Mouse (Mus musculus) spleen, postnatal 36 days (tissue): ENCODE data around the gene Mdm2.

Experiments used
- DNase-seq, 2 experiments: peaks; one replicate each; pipeline ENCODE4 v3.0.0; 2022; ENCODE audit warnings: low spot score in 2 of 2, mixed read lengths in 1 of 2

Gene Mdm2

GRCm38 (mm10) chr10:117670092-117670491 is 40.5 kb downstream of the Mdm2 start:
- DNase-seq, result no peak

DNA sequence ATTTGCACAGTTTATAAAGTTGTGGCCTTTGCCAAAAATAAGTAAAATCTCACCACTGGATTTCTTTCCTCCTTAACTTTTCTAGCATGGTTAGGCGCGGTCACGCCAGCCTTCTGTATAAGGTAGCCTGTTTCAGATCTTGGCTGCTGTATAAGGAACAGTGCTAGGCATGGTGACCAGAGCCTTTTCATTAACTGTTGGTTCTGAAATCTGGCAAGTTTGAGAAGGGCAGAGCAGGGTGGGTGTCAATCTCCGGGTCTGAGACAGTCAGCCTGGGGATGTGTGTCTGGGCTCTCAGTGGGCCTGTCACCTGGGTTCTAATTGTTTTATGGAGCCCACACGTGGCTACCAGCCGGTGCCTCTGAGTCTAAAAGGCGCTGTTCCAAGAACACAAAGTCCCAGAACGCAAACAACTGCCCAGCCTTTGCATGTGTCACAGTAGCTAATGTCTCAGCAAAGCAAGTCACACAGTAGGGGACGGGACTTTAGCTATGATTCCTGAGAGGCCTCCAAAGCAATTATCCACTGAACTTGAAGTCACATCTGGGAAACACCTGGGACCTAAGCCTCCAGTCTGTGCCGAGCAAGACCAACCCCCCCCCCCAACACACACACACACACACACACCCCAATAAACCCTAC is 41.0 kb downstream of the Mdm2 start:
- DNase-seq, result no peak

- no peak for DNase-seq
Observed at GRCm38 (mm10) chr10:117668546-117669300, 41.8 kb downstream of the Mdm2 start.

GRCm38 (mm10) chr10:117667663-117668507 is 42.7 kb downstream of the Mdm2 start:
- no peak for DNase-seq

DNA sequence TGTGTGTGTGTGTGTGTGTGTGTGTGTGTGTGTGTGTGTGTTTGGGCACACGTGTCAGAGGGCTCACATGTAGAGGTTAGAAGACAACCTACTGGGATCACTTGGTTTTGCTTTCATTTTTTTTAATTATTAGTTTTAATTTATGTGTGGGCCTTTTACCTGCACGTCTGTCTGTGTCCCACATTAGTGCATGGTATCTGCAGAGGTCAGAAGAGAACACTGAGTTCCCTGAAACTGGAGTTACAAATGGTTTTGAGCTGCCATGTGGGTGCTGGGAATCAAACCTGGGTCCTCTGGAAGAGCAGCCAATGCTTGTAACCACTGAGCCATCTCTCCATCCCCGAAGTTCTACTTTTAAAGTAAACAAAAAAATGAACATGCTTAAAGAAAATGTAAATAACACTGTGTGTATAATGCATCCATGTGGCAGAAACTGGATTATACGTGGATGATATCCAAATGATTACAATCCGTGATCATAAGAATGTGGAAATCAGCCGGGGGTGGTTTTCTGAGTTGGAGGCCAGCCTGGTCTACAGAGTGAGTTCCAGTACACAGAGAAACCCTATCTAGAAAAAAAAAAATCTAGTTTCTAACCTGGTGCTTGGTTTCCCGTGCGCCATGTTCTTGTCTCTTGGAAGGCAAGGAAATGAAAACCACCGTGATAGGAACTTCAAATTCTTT is 43.5 kb downstream of the Mdm2 start:
- no peak for DNase-seq

GRCm38 (mm10) chr10:117666361-117666760 is 44.2 kb downstream of the Mdm2 start:
- no peak for DNase-seq

- DNase-seq, result no peak
Observed at GRCm38 (mm10) chr10:117665376-117666275, 44.9 kb downstream of the Mdm2 start.

- DNase-seq, result no peak
Observed at GRCm38 (mm10) chr10:117664926-117665209, 45.7 kb downstream of the Mdm2 start.

DNA sequence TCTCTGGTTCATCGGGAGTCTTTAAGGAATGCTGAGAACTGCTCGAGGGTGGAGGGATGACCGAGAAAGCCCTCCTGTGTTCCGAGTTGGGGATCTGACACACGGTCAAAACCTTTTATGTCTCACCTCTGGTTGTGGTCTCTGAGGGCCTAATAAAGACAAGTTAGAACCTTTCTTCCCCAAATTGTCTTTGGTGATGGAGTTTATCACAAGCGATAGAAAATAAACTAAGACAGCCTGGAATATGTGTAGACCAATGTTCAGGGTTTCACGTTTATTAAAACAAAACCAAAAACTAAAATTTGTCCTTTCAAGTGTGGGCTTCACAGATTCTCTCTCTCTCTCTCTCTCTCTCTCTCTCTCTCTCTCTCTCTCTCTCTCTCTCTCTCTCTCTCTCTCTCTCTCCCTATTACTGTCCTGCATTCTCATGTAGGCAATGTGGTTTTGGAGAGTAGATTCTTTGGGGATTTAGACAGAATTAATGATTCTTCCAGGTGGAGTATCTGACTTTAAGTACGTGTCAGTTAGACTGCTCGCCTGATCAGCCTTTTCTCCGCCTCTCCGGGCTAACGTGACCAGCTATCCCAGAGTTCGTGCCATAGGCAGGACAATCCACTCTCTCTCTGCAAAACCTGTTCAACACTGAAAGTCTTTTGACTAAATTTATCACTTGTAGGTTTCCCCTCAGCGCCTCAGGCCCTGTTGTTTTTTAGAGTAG is 46.2 kb downstream of the Mdm2 start:
- DNase-seq, result no peak

DNA sequence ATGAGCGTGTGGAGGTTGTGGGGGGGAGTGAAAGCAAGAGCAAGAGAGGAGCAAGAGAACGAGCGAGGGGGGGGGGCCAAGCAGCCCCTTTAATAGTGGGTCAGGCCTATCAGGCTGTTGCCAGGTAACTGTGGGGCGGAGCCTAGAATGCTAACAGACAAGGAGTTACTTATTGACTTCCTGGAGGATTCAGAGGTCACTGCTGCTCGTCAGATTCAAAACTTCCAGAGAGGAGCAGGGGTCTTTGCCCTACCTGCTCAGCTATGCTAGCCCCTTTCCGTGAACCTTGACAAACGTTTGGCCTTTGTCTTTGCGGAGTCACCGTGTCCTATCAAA is 46.7 kb downstream of the Mdm2 start:
- DNase-seq, result no peak

DNA sequence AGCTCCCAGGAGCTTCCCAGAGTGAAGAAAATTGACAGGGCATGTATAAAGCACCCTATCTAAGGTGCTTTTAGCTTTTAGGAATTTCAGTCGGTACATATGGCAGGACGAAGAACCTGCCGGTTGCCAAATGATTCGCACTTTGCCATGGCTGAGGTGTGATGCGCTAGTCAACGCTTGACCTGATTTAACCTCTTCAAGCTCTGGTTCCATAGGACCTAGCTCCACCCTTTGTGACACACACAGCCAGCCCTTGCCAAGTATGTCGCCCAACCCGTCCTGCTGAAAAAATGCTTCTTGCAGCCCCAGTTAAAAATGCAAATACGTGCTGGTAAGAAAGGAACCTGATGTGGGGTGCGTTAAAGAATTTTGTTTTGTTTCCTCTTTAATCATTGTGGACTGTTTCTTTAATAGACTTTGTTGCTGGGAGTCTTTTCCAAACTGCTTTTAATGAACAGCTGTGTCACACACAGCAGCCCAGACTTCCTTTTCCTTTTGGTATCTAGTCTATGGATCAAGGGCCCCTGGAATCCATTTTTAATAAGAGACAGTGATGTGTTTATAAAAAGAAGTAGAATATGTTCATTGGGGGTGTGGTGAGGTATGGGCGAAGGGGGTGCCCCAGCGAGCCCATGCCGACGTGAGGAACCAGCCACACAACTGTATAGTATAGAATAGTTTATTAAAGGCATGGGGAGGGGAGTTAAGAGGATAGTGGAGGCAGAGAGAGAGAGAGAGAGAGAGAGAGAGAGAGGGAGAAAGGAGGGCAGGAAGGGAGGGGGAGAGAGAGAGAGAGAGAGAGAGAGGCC is 47.3 kb downstream of the Mdm2 start:
- peak; percentile 43 to 47 for DNase-seq

- DNase-seq, result no peak
Observed at GRCm38 (mm10) chr10:117662316-117663055, 48.1 kb downstream of the Mdm2 start.

DNA sequence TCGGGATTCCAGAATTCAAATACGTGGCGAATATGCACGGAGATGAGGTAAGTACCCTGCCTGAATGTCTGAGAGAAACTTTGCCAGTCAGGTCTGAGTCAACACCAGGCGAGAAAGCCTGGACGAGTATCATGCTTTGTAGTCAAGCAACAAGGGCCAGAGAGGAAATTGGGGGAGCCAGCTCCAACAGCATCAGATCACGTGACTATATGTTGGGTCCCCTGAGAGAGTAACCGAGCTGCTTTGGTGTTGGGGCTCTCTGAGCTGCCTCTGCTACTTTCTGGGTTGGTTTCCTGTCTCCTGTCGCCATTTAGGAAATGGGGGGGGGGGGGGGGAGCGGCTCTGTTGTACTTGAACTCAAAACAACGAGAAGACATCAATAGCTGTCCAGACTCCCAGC is 50.7 kb downstream of the Mdm2 start:
- peak; percentile 75 to 77 for DNase-seq

DNA sequence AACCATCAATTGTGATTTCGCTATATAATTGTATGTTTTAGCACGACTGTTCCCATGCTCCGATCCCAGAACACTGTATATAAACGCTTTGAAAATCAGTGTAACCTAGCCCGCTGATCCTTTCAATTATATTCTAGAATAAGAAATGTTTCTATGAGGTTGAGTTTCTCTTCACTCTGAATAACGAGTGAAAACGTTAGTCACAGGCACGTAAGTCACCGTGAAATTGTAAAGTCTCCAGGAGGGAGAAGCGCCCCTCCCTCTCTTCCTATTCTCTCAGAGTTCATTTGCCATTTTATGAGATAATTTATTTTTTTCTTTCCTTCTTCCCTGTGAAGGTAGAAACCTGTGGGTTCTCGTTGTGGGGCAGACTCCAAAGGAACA is 51.1 kb downstream of the Mdm2 start:
- DNase-seq, result no peak

DNA sequence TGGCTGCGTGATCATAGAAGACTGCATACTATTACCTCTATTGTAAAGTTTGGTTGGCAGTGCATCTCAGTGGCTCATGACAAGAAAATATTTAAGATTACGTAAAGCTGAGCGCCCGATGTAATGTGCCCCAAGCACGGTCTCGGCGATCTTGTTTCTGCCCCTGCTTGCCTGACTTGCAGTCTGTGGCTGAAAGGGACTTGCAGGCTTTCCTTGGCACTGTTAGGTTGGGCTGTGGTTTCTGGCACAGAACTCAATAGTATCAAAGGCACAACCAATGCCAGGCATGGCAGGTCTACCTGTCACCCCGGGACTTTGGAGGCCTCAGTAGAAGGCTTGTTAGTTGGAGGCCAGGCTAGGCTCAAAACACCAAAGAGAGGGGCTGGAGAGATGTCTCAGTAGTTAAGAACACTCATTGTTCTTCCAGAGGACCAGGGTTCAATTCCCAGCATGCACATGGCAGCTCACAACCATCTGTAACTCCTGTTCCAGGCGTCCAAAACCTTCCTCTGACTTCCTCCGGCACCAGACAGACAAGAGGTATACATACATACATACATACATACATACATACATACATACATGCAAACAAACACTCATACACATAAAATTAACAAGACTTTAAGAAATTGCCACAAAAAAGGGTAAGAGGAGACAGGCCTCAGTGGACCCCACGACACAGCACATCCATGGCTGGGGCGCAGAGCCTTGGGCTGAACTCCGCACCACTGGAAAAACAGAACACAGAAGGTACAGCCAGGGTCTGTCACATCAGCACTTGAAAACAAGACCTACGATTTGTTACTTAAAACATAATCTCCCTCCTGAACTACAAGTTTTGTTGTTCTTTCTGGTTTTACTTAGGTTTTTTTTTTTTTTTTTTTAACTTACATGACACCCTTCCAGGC is 51.8 kb downstream of the Mdm2 start:
- DNase-seq, result no peak

DNA sequence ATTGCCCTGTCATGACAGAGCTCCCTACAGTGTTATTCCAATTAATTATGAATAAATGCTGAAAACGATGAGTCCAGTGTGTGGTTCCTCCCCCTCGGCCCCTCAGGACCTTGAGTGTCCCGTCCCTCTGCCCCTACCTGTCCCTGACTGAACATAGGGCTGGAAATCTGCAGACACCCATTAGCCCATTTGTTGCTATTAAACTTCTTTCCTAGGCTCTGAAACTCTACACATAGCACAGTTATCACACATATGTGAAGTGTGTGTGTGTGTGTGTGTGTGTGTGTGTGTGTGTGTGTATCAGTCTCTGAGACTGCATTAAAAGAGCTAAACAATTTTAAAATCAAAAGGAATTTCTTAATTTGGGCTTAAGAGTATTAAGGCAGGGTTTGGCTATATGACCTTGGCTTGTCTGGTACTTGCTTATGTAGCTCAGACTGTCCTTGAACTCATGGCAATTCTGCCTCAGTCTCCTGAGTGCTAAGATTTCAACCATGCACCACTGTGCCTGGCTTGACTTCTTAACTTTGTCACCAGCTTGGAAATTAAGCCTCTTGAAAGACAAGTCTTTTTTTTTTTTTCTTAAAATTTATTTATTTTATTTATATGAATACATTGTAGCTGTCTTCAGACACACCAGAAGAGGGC is 52.8 kb downstream of the Mdm2 start:
- no peak for DNase-seq

DNA sequence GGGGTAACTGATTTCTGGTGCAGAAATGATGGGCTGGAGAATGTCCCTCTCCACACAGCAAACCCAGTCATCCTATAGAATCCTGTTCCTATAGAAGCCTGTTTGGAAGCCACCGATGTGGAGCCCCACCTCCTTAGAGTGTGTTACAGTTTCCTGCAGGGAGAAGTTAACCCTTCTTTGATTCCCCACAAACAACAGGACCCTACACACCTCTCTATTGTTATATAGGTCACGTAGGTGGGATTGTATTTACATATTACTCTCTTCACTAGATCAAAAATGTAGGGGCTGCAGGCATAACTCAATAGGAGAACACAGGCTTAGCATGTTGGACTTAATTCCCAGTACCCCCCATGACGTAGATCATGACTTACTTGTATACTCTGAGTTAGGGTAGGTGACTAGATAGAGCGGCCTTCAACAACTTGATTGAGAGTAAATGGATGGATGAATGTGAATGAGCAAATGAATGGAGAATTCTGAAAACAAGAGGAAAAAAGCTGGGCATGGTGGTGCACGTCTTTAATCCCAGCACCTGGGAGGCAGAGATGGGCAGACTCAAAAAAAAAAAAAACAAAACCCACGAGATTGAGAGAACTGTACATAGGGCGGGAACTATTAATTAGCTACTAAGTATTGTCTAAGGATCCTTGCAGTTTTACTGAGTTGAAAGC is 53.4 kb downstream of the Mdm2 start:
- no peak for DNase-seq
